Mouse (Mus musculus): ENCODE measurements around the gene Ndufb4. TPM values are rescaled to one million over a fixed set of nuclear protein-coding genes. Genes with fewer than 3 reads are reported as not detected.
"Not testable (repeated sequence)": the region's sequence is repeated elsewhere in the genome, so short reads cannot be mapped to it uniquely, and the experiment has no call there.

Gene Ndufb4
- total RNA-seq (2014; fragmentation: Nextera tagmentation) (61.7 and 68.5 TPM in 2 replicates), total RNA-seq (2017) (17.2 and 18.8 TPM in 2 replicates)

- ATAC-seq (replicated peaks; ENCODE audit: poor library complexity, severe bottlenecking) = peak; percentile 98
These were observed at the start of gene Ndufb4 for GRCm38 (mm10) chr16:37653731-37654657. Gene Ndufb4 (minus strand): TSS chr16:37654453.

GRCm38 (mm10) chr16:37703884-37704283 lies 49.6 kb upstream of the Ndufb4 start:
- no peak for ATAC-seq (replicated peaks; ENCODE audit: poor library complexity, severe bottlenecking)

- ATAC-seq (replicated peaks; ENCODE audit: poor library complexity, severe bottlenecking) = not testable (repeated sequence)
These were observed 45.8 kb upstream of the Ndufb4 start for GRCm38 (mm10) chr16:37700071-37700470.

- no peak for ATAC-seq (replicated peaks; ENCODE audit: poor library complexity, severe bottlenecking)
These were observed 44.5 kb upstream of the Ndufb4 start for GRCm38 (mm10) chr16:37698767-37699166.

- no peak for ATAC-seq (replicated peaks; ENCODE audit: poor library complexity, severe bottlenecking)
These were observed 43.0 kb upstream of the Ndufb4 start for GRCm38 (mm10) chr16:37697271-37697670.

- 0 out of 2 replicates have a peak, but pooled peaks have one; percentile 16 for ATAC-seq (replicated peaks; ENCODE audit: poor library complexity, severe bottlenecking)
These were observed 36.9 kb upstream of the Ndufb4 start for GRCm38 (mm10) chr16:37690932-37691730.

GRCm38 (mm10) chr16:37690465-37690864 lies 36.2 kb upstream of the Ndufb4 start:
- no peak for ATAC-seq (replicated peaks; ENCODE audit: poor library complexity, severe bottlenecking)

GRCm38 (mm10) chr16:37689934-37690333 lies 35.7 kb upstream of the Ndufb4 start:
- no peak for ATAC-seq (replicated peaks; ENCODE audit: poor library complexity, severe bottlenecking)

GRCm38 (mm10) chr16:37689251-37689926 lies 35.1 kb upstream of the Ndufb4 start:
- peak; percentile 87 for ATAC-seq (replicated peaks; ENCODE audit: poor library complexity, severe bottlenecking)

- ATAC-seq (replicated peaks; ENCODE audit: poor library complexity, severe bottlenecking) = no peak
These were observed 33.9 kb upstream of the Ndufb4 start for GRCm38 (mm10) chr16:37688181-37688580.

GRCm38 (mm10) chr16:37687301-37687980 lies 33.2 kb upstream of the Ndufb4 start:
- no peak for ATAC-seq (replicated peaks; ENCODE audit: poor library complexity, severe bottlenecking)

GRCm38 (mm10) chr16:37686834-37687233 lies 32.6 kb upstream of the Ndufb4 start:
- no peak for ATAC-seq (replicated peaks; ENCODE audit: poor library complexity, severe bottlenecking)

GRCm38 (mm10) chr16:37685946-37686600 lies 31.8 kb upstream of the Ndufb4 start:
- no peak for ATAC-seq (replicated peaks; ENCODE audit: poor library complexity, severe bottlenecking)

GRCm38 (mm10) chr16:37684634-37685441 lies 30.6 kb upstream of the Ndufb4 start:
- ATAC-seq (replicated peaks; ENCODE audit: poor library complexity, severe bottlenecking) = peak; percentile 74

- no peak for ATAC-seq (replicated peaks; ENCODE audit: poor library complexity, severe bottlenecking)
These were observed 30.0 kb upstream of the Ndufb4 start for GRCm38 (mm10) chr16:37684259-37684633.

- ATAC-seq (replicated peaks; ENCODE audit: poor library complexity, severe bottlenecking) = no peak
These were observed 29.2 kb upstream of the Ndufb4 start for GRCm38 (mm10) chr16:37683154-37684130.

GRCm38 (mm10) chr16:37682309-37682975 lies 28.2 kb upstream of the Ndufb4 start:
- ATAC-seq (replicated peaks; ENCODE audit: poor library complexity, severe bottlenecking) = peak; percentile 73
